Mouse (Mus musculus): Measurements from ENCODE around the gene 1110059E24Rik.
"Not testable (repeated sequence)": the region's sequence is repeated elsewhere in the genome, so short reads cannot be mapped to it uniquely, and the experiment has no call there.

The 1110059E24Rik gene

DNA sequence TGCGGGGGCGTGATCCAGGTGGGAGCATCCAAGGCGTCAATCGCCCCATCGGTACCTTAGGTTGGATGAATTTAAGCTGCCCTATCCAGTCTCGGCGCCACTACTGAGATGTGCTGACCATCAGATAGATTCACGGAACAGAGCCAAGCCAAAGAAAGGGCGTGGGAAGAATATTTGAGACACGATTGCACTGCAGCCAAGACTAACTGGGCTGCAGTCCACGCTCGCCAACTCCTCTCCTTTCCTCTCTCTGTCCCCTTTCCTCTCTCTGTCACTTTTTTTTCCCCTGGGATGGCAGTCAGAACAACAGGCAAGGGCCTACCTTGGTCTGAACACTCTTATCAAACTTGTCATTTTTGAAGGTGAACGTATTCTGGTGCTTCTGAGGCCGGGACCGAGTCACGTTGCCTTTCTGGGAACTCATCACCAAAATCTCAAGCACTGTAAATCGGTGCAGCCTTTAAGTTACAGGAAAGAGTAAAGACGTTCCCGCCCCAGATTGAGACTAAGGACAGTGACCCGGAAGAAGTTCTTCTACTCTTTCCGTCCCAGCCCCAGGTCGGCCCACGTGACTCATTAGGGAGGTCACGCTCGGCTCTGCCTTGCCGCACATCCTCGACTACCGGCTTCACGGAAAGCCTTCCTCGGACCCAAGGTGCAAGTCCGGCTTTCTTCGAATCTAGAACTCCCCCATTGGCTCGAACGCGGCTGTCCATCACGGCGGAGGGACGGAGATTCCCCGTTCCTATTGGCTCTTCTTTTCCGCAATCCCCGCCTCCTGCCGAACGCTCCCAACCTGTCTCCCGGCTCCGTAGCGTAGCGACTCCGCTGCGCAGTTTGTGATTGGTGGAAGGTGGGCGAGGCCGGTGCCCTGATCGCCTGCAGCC is at the start of gene 1110059E24Rik:
1110059E24Rik (minus strand) TSS at position 692 of the 887 bp plus-strand sequence.
- peak; percentile 97 to 100 for DNase-seq

DNA sequence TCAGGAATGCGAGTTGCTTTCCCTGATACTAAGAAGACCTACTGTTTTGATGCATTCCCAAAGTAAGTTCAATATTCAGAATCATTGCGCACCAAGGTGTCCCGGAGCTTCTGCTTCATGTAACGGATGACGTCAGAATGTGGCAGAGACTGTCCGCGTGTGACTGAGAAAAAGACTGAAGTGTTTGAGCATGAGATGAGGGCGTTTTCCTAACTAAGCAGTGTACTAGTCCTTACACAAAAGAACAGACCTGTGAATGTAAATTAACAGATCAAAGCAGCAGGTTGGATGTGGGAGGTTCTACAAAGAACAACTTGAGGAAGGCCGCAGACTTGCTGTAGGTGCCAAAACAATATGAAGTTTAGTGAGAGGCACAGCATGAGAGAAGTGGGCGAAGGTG is 28.2 kb upstream of the 1110059E24Rik start:
- DNase-seq, result no peak

DNA sequence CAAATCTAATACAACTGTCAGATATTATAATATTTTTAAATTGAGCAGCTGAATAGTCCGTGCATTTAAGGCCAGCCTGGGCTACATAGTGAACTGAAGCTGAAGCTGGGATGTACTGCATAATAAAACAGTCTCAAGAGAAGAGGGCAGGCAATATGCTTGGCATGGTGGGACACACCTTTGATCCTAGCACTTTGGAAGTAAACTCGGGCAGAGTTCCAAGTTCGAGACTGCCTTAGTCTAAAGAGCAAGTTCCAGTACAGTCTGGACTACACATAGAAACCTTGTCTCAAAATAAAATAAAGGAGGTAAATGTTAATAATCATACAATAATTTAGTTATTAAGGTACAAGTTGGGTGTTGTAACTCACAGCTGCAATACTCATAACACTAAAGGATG is 27.3 kb upstream of the 1110059E24Rik start:
- peak; percentile 40 to 43 for DNase-seq

DNA sequence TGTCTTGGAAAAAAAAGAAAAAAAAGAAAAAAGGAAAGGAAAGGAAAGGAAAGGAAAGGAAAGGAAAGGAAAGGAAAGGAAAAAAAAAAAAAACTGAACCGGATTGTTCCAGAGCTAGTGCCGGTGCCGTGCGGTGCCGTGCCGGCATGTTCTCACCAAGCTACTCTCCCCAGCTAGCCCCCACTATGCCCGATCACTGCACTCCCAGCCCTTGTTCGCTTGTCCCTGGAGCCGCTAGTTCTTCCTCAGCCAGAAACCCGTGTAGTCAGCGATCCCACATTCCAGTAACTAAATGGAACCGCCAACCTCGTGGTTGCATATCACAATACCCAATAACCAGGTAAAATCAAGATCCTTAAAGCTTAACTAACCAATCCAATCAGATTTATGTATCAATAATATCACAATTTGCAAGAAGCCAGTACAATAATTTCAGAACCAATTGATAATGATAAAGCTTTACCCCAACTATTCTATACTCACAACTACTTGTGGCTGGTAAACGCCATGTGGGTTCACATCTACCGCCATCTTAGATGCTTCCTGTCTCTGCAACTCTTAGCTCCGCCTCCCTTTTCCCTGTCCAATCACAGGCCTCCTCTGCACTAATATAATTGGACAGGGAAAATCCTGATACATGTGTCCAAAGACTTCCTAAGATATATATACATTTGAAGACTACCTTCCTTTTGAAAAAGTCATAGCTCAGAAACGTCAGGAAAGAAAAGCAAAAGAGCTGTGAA is 21.7 kb upstream of the 1110059E24Rik start:
- no peak for DNase-seq

DNA sequence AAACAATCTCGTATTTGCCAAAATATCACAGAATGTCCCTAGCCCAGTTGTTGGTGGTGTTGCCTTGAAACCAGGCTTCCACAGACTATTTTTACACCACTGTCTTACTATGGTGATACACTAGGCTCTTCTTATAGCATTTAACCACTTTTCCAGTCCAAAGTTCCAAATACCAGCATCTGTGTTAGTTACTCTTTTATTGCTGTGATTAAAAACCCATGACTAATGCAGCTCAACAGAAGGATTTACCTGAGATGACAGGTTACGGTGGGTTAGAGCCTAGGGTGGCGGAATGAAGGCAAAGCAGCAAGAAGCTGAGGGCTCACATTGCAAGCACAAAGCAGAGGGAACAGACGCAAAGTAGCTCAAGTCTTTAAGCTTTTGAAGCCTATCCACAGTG is 16.9 kb upstream of the 1110059E24Rik start:
- no peak for DNase-seq

DNA sequence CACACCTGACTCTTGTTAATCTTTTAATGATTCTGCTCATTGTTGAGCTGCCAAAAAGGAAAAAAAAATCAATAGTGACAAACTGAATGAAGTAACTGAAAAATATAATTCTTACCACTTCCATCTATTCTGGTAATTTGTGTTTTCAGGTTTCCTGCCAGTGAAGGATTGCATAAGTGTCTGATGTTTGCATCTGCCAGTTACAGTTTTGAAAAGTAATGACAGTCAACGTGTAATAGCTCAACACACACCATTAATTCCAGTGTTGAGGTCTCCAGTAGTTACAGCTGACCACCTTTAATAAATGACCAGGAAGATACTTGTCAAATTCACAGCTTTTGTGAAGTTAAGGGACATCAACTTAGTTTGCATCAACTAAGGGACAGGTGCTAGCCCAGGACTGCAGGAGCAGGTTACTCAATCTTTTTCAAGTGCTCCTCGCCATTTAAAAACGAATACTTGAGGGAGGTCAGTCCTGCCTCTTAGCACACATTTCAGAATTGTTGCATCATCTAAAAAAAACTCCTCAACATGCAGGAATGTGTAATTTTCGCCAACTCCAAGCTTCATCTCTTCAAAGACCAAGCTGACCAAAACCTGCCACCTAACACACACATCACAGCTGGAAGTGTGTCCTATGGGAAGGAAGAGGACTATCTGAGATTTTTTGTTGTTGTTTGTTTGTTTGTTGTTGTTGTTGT is 11.1 kb upstream of the 1110059E24Rik start:
- no peak for DNase-seq

DNA sequence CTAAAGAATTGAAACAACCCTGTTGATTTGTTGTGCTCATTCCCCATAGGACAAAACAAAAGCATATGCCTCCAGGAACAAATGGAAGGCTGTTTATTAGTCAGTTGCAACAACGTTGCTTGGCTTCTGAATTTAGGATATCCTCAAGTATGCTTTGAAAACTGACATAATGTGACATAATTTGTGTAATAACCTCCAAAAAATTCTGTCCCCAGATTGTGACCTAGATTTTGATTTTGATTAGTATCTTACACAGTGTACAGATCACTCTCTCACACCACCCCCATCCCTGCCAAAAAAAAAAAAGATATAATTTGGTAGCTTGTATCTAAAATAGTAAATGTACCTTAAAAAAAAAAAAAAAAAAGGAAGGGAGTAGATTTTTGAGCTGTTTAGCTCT is 8.0 kb upstream of the 1110059E24Rik start:
- DNase-seq, result no peak

DNA sequence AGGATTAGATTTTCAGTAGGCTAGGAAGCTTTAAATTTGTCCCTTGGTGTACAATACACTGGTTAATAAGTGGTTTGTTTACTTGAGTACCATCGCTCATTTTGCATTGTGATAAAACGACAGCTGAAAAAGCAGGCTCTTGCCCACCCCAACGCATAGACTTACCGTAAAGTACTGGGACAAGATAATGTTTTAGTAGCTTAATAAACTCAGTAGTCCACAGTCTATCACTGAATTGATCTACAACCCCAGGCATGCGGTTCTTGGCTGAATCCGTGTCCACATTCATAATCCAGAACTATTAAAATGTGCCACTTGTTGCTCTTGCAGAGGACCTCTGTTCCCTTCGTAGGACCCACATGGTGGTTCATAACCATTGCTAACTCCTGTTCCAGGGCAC is 2.0 kb upstream of the 1110059E24Rik start:
- DNase-seq, result no peak

DNA sequence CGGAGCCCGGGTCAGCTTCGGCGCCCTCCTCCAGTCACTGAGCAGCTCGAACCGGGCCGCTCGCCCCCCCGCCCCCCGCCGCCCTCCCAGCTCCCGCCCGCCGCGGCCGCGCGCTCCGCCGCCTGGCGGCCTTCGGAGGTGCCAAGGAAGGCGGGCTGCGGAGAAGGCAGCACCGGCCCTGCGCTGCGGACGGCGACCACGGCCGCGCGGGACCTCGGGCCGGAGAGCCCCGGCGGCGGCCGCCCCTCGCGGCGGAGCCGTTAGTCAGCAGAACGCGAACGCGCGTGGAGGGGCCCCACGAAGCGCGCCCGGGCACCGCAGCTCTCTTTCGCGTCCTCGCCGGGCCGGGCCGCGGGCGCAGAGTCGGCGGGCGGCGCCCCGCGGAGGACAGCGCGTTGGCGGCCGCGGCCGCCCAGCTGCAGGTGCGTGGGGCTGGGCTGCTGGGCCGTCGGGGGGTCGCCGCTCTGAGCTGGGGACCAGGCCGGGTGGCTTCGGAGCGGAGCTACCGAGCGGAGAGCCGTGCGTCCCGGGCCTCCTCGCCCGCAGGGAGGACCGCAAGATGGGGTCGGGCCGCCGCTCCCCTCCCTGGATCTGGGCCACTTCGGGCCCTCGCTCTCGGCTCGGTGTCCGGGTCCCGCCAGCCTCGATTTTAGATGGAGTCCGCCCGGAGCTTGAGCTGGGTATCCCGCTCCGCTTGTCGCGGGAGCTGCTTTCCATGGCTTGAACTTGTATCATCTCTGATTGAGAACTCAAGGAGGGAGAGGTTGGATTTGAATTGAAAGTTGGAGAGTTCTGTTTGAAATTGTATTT is 601 bp upstream of the 1110059E24Rik start, which contains the start of gene Abhd17b:
Abhd17b (plus strand) TSS at position 14 of the 810 bp plus-strand sequence.
- DNase-seq, result peak; percentile 57 to 71

DNA sequence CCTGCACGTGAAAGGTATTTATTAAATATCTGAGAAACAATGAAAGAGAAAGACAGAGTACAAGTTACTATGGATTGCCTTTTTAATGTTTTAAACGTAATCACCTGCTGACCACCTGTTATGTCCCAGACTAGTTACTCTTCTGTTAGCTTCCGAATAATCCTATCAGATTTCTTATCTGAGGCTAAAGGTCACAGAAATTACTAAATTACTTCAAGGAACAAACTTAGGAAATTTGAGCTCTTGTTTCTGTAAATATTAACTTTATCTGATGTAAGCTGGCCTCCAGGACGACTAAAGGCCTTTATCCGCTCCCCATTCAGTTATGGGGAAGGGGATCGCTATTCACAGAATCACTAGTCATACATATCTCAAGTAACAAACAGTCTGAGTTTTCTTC is 1.1 kb downstream of the 1110059E24Rik start:
- DNase-seq, result no peak

DNA sequence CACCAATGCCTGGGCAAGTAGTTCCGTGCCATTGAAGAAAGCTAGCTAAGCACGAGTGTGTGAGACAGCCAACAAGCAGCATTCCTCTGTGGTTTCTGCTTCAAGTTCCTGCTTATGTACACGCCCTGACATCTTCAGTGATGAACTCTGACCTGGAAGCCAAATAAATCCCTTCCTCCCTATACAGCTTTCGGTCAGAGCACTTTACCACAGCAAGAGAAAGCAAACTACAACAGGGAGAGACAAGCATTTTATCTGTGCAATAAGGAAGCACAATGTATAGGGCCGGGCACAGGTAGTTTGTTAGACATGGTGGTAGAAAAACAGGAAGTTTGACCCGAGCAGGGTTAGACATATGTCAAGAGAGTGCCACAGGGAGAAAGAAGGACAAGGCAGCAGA is 6.6 kb downstream of the 1110059E24Rik start:
- DNase-seq, result no peak

DNA sequence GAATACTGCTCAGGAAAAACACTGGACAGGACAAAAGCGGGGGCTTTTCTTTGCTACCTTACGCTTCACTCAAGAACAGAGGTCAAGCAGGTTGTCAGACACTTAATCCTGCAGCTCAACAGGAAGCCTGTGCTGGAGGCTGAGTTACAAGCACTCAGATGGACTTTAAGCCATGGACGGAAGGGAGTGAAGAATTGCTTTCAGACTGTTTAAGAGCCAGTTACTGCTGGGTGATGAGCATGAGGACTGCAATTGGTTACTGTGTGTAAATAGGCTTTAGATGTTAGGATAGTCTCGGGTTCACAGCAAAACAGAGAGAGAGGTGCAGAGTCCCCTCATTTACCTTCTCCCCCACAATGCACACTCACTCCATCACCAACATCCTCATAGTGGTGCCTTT is 7.5 kb downstream of the 1110059E24Rik start:
- no peak for DNase-seq

DNA sequence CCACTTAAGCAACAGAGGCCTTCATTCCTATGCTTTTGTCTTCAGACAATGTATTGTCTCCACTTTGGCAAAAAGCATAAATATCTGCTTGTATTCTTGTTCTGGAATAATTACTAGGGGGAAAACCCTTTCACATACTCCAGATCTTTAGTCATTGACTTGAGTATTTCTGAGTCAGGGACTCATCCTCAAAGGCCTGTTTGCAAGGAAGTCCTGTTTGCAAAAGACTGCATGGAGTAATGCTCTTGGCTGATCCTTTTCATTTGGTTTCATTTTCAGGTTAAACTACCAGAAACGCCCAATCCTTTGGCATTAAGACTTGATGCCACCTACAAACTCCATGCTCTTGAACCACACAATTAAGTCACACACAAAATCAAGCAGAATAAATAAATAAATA is 8.8 kb downstream of the 1110059E24Rik start:
- DNase-seq, result no peak

DNA sequence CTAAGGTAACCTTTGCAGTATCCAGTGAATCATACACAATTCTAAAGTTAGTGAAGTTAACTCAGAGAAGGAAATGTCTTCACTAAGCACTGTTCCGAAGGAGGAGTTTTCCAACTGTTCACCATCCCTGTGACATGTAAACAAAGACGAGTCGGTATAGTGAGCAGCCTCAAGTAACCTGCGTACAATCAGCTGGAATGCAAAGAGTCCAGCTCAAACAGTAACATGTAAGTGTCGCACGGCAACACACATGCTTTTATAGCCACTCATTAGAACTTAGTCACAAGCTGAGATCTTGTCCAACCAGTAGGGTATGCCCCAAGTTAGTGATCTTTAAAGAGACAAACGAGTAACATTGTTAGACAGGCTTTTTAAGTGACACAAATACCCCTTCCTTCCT is 15.1 kb downstream of the 1110059E24Rik start:
- DNase-seq, result no peak

DNA sequence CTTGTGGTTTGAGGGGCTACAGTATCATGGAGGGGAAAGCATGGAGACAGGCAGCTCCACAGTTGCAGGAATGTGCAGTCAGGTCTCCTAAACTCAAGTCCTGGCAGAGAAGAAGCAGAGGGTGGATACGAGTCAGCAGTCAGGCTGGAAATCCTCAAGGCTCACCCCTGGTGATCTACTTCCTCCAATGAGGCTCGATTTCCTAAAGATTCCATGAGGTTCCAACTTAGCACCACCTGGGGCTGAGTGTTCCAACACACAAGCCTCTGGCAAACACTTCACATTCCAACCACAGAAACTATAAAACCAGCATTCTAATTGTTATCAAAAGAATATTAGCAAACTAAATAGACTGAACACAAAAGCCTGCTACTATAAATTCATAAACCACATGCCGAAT is 15.9 kb downstream of the 1110059E24Rik start:
- DNase-seq, result no peak

DNA sequence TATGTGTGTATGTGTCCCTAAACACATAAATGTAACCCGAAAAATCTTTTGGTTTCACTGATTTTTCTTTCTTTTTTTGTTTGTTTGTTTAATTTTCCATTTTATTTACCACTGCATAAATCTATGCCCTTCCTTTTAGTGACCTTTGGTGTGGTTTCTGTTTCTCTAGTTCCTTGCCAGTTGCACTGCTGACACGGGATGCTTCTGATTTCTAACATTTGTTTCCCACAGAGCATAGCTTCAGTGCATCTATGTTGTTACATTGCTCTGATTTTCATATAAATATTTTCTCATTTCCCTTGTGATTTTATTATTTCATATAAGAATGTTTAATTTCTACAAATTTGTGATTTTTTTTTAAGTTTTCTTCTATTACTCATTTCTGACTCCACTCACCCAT is 17.4 kb downstream of the 1110059E24Rik start:
- no peak for DNase-seq

DNA sequence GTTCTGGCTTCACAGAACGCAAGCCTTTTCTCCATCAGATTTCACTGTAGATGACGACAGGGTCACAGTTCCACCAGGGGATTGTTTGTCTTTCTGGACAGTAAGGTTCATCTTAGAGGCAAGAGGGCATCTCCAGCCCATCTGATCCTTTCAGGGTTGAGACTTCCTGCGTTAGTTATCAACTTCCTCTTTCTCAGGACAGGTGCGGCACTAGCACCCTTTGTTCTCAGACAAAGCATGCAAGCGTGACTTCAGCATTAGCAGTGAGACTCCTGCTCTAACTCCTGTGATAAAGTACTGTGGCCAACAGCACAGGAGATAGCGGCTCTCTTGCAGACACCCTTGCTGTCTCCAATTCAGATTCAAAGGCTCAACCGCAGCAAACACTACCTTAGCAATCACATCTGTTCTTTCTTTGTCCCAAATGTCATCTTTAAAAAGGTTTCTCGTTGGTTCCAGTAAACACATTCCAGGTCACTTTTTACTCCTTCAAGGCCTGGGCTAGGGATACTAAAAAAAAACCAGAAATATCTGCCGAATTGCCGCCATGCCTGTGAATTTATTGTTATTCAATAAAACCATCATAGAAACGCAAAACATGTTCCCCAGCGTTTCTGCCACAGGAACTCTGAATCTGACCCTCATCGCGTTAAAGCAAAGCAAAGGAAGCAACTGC is 22.0 kb downstream of the 1110059E24Rik start:
- DNase-seq, result peak in 1 of 2 experiments; percentile 41

DNA sequence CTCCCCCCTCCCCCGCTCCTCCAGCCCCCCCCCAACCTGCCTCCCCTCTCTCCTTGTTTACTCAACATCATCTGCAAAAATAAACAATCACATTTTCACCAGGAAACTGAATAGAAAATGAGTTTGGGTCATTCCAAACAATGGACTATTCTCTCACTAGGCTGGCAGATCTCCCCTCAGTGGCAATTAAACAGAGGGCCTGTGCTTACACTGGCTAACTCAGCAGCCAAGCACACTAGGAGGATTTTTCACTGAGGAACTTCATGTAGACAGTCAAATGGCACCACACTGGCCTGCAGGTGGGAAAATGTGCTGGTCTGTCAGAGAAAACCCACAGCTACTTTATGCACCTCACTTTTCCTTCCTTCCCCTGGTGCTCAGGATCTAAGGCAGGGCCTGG is 23.3 kb downstream of the 1110059E24Rik start:
- DNase-seq, result no peak

DNA sequence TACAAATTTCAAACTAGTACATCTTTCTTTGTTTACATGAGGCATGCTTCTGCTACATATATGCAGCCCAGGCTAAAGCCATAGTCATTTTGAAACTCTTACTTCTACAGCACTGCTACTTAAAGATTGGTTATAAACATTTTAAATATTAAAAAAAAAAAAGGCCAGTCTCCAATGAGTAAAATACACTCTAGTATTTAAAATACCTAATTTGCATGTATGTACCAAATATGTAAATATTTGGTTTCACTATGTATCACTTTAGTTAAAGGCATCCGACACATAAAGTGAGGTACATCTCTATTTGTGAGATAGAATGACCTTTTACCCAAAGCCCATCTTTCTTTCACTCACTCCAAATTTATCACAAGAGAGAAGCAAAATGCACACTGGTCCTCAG is 23.7 kb downstream of the 1110059E24Rik start:
- DNase-seq, result no peak

DNA sequence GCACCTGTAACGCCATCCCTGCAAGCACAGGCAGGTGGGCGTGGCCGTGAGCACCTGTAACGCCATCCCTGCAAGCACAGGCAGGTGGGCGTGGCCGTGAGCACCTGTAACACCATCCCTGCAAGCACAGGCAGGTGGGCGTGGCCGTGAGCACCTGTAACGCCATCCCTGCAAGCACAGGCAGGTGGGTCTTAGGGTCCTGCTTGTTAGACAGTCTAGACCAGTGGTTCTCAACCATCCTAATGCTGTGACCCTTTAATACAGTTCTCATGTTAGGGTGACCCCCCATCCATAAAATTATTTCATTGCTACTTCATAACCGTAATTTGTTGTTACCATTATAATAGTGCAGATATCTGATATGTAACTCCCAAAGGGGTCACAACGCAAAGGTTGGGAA is 24.3 kb downstream of the 1110059E24Rik start:
- DNase-seq, result not testable (repeated sequence)

DNA sequence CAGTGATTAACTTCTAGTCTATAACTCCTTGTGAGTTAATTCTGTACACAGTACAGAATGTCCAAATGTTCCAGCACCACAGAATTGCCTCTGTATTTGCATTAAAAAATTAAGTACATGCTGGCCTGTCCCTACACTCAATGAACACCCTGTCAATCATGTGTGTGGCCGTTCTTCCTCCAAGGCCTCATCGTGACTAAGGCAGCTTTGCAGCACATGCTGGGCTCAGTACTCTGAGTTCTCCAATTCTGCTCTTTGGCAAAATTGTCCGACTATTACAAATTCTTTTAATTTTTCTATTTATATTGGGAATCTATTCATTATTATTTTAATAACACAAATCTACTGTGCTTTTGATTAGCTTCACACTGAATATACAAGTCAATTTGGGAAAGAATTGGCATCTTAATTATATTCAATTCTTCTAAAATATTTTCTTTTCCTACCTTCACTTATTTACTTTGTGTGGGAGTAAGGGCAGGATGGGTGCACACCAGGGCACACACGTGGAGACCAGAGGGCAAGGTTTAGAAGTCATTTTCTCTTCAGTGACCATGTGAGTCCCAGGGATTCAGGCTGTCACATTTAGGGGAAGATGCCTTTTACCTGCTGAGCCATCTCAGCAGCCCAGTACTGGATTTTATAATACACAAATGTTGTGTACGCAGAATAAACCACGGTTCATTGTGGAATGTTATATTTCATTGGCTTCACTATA is 26.3 kb downstream of the 1110059E24Rik start:
- DNase-seq, result no peak

All from kidney, postnatal 25 days (tissue).